Mouse (Mus musculus) layer of hippocampus, adult 2 months (tissue): ENCODE data around the gene Ftcd. TPM values are rescaled to one million over a fixed set of nuclear protein-coding genes. Genes with fewer than 3 reads are reported as not detected.
A peak's percentile ranks its signal among the peaks of the same experiment; 100 is the strongest.

ENCODE experiments used
- DNase-seq, 2 experiments: peaks; one replicate each; pipeline ENCODE4 v3.0.0; 2022; ENCODE audit warnings: low spot score in 2 of 2
- H3K27ac ChIP-seq: fragments of 200-600 bp; 2 replicates; pipeline ENCODE4 v1.8.1; 2022
- H3K4me3 ChIP-seq: fragments of 200-600 bp; 2 replicates; pipeline ENCODE4 v1.8.1; 2022; ENCODE audit warnings: mild to moderate bottlenecking
- CTCF ChIP-seq: fragments of 200-600 bp; conservative IDR thresholded peaks from 2 replicates; pipeline ENCODE4 v1.8.1; 2022; ENCODE audit warnings: antibody characterized with exemption, mild to moderate bottlenecking, moderate library complexity
- long read RNA-seq, 2 experiments: library from polyadenylated mRNA; stranded (forward); transcript quantifications; one replicate each; pipeline ENCODE4 v2.0.0; 2021; ENCODE audit warnings: borderline mapping rate in 2 of 2
- total RNA-seq, 2 experiments: library from RNA; stranded (reverse); gene quantifications; 2 replicates each; pipeline ENCODE4 v1.2.3; 2021

The Ftcd gene
- not detected for total RNA-seq
- long read RNA-seq, experiment 1: 0 reads
- long read RNA-seq, experiment 2: 0 reads

DNA sequence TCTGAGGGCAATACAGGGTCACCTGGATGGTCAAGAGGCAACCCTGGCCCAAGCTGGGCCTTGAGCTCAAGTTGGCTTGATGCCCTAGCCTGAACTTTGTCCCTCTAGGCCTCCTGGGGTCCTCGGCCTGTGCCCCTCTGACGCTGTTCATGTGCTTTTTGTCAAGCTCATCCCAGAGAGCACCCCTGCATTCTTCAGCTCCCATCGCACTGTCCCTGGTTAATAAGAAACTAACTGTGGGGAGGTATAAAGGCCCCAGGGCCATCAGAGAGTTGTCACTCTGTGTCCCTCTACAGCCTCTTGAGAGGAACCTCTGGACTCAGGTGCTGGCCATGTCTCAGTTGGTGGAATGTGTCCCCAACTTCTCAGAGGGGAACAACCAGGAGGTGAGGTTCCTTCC is at the start of gene Ftcd:
Ftcd (plus strand) TSS at position 275 of the 400 bp plus-strand sequence.
- no peak for TF ChIP-seq CTCF
- Histone ChIP-seq H3K27ac (no peak within 1 kb of the TSS), H3K4me3 (no peak within 1 kb of the TSS)
- DNase-seq: no peak

DNA sequence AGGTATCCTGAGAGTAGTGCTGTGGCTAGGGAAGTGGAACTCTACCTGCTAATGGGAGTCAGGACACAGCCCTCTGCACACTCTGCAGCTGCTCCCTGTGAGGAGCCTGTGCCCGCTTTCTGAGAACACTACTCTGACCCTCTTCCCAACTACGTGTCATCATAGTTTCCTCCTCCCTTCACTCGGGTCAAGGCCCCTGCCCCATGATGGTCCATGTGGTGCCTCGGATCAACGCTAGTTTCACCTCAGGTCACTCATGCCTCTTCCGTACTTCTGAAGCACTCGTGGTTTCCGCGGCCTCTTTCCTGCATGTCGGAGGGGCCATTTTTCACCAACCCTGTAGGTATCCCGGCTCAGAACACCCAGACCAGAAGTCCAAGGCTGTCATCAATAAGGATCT is 44.5 kb upstream of the Ftcd start:
- no peak for TF ChIP-seq CTCF
- H3K4me3 ChIP-seq: peak overlapping the region; percentile 91
- no peak overlapping the region for H3K27ac ChIP-seq
- DNase-seq: no peak

DNA sequence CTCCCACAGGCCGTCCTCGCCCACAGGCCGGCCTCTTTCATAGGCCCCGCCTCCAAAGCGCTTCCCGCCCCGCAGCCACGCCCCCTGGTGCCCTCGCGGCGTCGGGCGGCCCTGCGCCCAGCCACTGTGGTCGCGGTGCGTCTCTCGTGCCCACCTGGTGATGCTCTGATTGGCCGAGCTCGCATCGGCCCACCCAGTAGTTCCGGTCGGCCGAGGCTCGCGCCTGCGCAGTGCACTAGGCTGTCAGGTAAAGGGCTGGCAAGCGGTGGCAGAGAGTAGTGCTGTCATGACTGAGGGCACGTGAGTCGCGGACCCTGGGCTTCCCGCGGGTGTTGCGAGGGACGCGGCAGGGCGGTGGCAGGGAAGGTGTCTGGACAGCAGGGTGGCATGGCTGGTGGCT is 44.1 kb upstream of the Ftcd start, which contains the start of gene Lss:
Lss (plus strand) TSS at position 214 of the 400 bp plus-strand sequence.
- peak within 1 kb of the TSS; percentile 91 for H3K4me3 ChIP-seq
- DNase-seq: peak; percentile 97
- peak; percentile 64 for TF ChIP-seq CTCF
- H3K27ac ChIP-seq: peak within 1 kb of the TSS; percentile 78

DNA sequence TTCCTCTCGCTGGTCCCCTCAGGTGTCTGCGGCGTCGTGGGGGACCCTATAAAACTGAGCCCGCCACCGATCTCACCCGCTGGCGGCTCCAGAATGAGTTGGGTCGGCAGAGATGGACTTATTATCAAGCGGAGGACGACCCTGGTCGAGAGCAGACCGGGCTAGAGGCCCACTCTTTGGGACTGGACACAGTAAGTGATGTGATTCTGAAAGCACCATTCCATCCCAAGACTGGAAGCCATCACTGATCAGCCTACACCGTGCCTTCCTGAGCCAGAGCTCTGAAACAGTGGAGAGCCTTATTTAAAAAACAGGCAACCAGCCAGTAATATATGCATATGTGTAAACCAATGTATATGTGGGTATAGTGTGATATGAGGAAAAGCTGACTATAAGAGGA is 43.6 kb upstream of the Ftcd start:
- no peak for TF ChIP-seq CTCF
- Histone ChIP-seq H3K27ac (peak overlapping the region; percentile 78), H3K4me3 (peak overlapping the region; percentile 91)
- DNase-seq: no peak

DNA sequence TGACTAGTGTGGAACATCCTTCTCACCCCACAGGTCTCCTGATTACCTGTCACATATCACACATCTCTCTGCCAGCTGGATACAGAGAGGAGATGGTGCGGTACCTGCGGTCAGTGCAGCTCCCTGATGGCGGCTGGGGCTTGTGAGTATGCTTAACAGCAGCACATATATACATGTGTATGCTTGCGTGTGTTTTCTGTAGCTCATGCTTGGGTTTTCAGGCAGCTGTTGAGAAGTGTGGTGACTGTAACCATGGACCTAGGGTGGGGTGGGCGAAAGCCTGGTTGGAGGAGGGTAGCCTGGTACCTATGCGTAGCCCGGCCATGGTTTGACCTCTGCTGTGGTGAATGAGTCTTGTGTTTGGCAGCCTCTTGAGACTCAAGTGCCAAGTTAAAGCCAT is 39.9 kb upstream of the Ftcd start:
- no peak for DNase-seq
- no peak overlapping the region for H3K27ac ChIP-seq
- no peak overlapping the region for H3K4me3 ChIP-seq
- TF ChIP-seq CTCF: no peak

DNA sequence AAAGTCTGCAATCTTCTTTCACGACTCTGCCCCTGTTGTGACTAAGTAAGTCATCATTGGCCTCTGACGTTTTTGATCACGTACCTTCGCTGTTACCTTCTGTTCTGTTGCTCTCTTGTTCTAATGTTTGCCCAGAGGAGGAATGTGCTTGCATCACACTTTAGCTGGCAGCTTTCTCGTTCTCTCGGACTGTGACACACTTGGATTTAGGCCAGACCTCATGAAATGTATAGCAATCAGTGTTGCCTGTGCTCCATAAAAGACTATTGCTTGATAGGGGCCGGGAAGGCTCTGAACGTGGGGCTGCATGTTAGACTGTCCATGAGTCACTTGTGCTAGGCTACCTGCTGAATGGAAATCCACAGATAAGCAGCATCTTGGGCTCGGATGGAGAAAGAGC is 37.8 kb upstream of the Ftcd start:
- Histone ChIP-seq H3K4me3 (no peak overlapping the region), H3K27ac (no peak overlapping the region)
- no peak for DNase-seq
- no peak for TF ChIP-seq CTCF

DNA sequence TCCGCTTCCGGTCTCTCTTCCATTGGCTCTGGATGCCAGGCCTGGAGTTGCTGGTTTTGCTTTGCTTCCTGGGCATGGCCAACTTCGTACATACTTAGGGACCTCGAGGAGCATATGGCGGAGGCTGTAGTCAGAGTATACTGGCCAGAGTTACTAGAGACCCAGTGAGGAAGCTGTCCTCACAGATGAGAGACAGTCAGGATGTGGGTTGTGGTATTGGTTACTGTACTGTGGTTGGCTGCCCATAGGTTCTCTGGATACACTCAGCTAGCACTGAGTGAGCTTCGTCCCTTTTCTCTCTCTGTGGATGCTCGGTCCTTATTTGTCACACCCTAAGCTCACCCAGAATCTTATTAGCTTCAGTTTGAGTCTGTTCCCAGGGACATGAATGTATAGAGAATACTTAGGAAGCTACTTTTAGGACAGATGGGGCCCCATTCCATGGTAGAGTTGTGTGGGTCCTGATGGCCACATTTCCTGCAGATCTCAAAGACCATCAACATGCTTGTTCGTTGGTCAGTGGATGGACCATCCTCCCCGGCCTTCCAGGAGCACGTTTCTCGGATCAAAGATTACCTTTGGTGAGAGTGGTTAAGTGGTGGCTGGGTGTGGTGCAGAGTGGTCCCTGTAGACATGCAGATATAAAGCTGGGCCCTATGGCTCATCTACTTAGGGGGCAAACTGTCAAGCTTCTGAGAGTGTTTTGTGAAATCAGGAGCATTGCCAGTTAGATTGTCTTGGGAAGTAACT is 33.9 kb upstream of the Ftcd start:
- DNase-seq: no peak
- Histone ChIP-seq H3K4me3 (no peak overlapping the region), H3K27ac (no peak overlapping the region)
- TF ChIP-seq CTCF: no peak

DNA sequence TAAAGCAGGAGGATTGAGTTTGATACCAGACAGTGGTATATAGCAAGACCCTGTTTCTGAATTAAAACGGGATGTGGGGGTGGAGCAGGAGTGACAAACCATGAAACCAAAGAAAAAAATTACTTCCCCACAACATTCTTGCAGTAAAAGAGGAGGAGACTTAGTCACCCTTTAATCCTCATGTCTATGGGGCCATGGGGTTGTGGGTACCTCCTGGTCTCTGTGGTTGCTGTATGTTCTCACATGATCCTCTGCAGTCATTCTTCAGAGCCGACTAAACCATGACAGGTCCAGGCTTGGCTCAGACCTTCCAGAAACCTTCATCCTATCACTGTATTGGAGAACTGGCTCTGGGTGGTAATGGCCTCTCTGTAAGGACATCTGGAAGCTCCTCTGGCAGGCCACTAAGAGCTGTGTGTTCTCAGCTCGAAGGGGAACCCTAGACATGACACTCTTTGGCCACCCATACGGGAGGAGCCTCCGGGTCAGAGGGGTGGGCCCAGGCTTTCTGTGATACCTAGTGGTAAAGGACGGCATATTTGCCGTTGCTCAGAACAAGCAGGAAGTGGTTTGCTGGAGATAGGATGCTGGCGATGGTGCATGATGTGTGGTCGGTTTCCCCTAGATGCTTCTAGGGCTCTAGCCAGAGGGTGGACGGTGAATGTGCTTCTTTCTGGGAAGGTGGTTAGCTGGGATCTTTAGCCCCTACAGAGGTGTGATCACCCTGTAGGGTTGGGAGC is 32.6 kb upstream of the Ftcd start:
- no peak for TF ChIP-seq CTCF
- Histone ChIP-seq H3K4me3 (no peak overlapping the region), H3K27ac (no peak overlapping the region)
- DNase-seq: no peak

DNA sequence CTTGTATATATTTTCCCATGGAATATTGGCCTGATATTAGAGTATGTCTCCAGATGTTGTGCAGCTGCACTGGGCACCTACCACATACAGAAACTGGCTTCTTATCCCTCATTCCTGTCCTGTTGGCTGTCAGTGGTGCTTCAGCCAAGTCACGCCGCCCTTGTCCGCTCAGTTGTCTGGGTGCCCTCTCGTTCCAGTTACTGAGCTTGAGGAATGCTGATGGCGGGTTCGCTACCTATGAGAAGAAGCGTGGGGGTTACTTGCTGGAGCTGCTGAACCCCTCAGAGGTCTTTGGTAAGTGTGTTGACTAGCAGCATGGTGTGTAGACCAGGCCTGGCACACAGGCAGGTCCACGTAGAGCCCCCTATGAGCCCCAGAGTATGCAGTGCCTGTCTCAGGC is 28.9 kb upstream of the Ftcd start:
- no peak for TF ChIP-seq CTCF
- no peak overlapping the region for H3K27ac ChIP-seq

DNA sequence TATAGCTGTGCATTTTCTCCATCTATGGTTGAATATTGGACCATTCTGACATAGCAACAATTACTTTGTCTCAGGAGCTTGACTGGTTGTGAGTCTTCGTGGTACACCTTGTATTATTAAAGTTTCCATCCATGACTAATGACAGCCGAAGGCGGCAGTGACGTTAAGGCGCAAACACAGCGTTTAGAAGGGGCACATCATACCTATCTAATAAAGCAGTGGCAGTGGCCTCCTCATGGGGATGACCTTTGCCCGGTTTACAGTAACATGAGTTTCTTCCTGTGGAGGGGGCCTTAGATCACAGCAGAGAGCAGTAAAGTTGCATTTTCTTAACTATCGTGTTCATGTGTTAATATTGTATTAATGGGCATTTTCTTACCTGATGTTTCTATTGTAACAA is 27.2 kb upstream of the Ftcd start:
- no peak for TF ChIP-seq CTCF
- Histone ChIP-seq H3K4me3 (no peak overlapping the region), H3K27ac (no peak overlapping the region)
- DNase-seq: no peak

More for the DNA sequence above, 28.9 kb upstream of the Ftcd start:
- no peak overlapping the region for H3K4me3 ChIP-seq
- no peak for DNase-seq

DNA sequence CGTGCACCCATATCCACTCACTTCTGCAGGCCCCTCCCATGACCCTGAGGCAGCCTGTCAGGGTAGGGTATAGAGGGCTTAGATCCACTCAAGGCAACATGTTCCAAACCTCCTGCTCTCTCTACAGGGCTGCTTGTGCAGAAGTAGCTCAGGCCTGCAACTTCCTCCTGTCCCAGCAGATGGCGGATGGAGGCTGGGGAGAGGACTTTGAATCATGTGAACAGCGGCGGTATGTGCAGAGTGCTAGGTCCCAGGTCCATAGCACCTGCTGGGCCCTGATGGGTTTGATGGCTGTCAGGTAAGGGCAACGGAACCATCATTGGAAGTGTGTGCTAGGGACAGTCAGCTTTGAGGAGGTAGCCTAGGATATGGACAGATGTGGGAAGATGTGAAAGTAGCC is 25.0 kb upstream of the Ftcd start:
- no peak overlapping the region for H3K4me3 ChIP-seq
- H3K27ac ChIP-seq: no peak overlapping the region
- peak; percentile 67 for TF ChIP-seq CTCF
- DNase-seq: no peak

DNA sequence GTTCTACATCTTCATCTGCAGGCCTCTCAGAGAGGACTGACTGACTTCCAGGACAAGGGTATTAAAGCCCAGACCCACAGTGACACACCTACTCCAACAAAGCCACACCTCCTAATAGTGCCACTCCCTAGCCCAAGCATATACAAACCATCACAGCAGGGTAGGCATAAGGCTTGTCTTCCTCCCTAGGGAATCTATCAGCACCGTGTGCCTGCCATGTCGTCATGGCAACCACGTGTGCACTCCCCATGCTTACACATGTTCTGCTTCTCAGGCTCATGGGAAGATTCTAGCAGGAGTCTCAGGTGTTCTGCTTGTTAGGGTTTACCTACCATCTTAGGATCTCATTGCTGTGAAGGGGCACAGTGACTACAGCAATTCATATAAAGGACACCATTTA is 23.9 kb upstream of the Ftcd start:
- H3K27ac ChIP-seq: no peak overlapping the region
- no peak overlapping the region for H3K4me3 ChIP-seq
- DNase-seq: no peak
- TF ChIP-seq CTCF: no peak

DNA sequence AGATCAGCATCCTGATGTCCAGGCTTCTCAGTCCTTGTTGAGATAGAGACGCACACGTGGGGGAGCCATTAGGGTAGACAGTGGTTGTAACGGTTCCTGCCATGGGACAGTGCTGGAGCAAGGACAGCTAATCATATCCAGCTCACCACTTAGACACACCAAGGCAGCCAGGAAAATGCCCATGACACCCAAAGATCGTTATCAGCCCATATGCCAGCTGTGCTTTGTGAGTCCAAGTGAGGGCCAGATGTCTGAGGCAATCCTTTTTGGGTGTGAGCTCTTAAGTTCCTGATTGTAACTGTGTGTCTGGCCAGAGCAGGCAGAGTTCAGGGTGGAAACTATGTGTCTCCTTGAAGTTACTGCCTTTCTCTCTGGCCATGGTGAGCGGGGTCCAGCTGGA is 21.4 kb upstream of the Ftcd start:
- no peak for TF ChIP-seq CTCF
- Histone ChIP-seq H3K27ac (no peak overlapping the region), H3K4me3 (no peak overlapping the region)
- DNase-seq: no peak

DNA sequence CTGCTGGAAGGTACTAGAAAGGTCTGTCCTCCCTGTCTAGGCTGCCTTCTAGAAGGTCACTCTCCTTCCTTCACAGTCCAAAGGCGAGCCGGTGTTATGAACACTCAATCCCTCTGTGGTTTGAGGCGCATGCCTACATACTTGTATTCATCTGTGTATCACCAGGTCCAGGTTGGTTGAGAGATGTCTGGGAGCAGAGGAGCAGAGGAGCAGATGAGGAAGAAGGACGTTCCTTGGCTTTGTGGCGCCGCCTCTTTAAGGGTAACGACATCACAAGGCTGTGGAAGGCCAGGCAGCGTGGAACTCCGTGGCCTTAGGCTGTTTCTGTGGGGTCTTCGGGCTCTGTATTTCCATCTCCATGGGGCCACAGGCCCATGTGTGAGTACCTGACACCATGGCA is 13.5 kb upstream of the Ftcd start, which contains the start of gene Spatc1l:
Spatc1l (plus strand) TSS at position 301 of the 400 bp plus-strand sequence.
- no peak for DNase-seq
- no peak within 1 kb of the TSS for H3K27ac ChIP-seq
- H3K4me3 ChIP-seq: no peak within 1 kb of the TSS
- TF ChIP-seq CTCF: no peak
